Mouse (Mus musculus): ENCODE results near the gene B230118H07Rik. TPM values are rescaled to one million over a fixed set of nuclear protein-coding genes. Genes with fewer than 3 reads are reported as not detected.
A peak's percentile ranks its signal among the peaks of the same experiment; 100 is the strongest.

B230118H07Rik gene
- polyA plus RNA-seq, 1 experiment, result 20.2 TPM

- no peak for DNase-seq (ENCODE audit: low read depth)
These were observed 100.5 kb downstream of the B230118H07Rik start for GRCm38 (mm10) chr2:101548866-101549265.

GRCm38 (mm10) chr2:101545593-101545992 is 103.7 kb downstream of the B230118H07Rik start:
- no peak for DNase-seq (ENCODE audit: low read depth)
- TF ChIP-seq POLR2A (IDR thresholded peaks at IDR 0.05; ENCODE audit: borderline replicate concordance, extremely low read depth, insufficient read depth, insufficient read length, poor library complexity, severe bottlenecking) (no peak), CTCF (IDR thresholded peaks at IDR 0.05; ENCODE audit: borderline replicate concordance, extremely low read depth, insufficient read depth, insufficient read length) (no peak)

More at GRCm38 (mm10) chr2:101548866-101549265, 100.5 kb downstream of the B230118H07Rik start:
- TF ChIP-seq CTCF (IDR thresholded peaks at IDR 0.05; ENCODE audit: borderline replicate concordance, extremely low read depth, insufficient read depth, insufficient read length), result no peak
- no peak for TF ChIP-seq POLR2A (IDR thresholded peaks at IDR 0.05; ENCODE audit: borderline replicate concordance, extremely low read depth, insufficient read depth, insufficient read length, poor library complexity, severe bottlenecking)

GRCm38 (mm10) chr2:101543704-101544417 is 105.5 kb downstream of the B230118H07Rik start:
- TF ChIP-seq POLR2A (IDR thresholded peaks at IDR 0.05; ENCODE audit: borderline replicate concordance, extremely low read depth, insufficient read depth, insufficient read length, poor library complexity, severe bottlenecking) (no peak), CTCF (IDR thresholded peaks at IDR 0.05; ENCODE audit: borderline replicate concordance, extremely low read depth, insufficient read depth, insufficient read length) (peak; percentile 25; the same call in 1 of the 2 replicates)
- no peak for DNase-seq (ENCODE audit: low read depth)

- peak; percentile 78 for DNase-seq (ENCODE audit: low read depth)
These were observed 112.4 kb downstream of the B230118H07Rik start for GRCm38 (mm10) chr2:101536887-101537286.

GRCm38 (mm10) chr2:101533741-101534140 is 115.6 kb downstream of the B230118H07Rik start:
- TF ChIP-seq CTCF (IDR thresholded peaks at IDR 0.05; ENCODE audit: borderline replicate concordance, extremely low read depth, insufficient read depth, insufficient read length), result no peak
- no peak for TF ChIP-seq POLR2A (IDR thresholded peaks at IDR 0.05; ENCODE audit: borderline replicate concordance, extremely low read depth, insufficient read depth, insufficient read length, poor library complexity, severe bottlenecking)
- peak; percentile 70 for DNase-seq (ENCODE audit: low read depth)

- peak; percentile 92 for DNase-seq (ENCODE audit: low read depth)
- no peak for TF ChIP-seq POLR2A (IDR thresholded peaks at IDR 0.05; ENCODE audit: borderline replicate concordance, extremely low read depth, insufficient read depth, insufficient read length, poor library complexity, severe bottlenecking)
- TF ChIP-seq CTCF (IDR thresholded peaks at IDR 0.05; ENCODE audit: borderline replicate concordance, extremely low read depth, insufficient read depth, insufficient read length), result peak; percentile 79; the same call in 1 of the 2 replicates
These were observed 123.6 kb downstream of the B230118H07Rik start for GRCm38 (mm10) chr2:101525503-101526381.

GRCm38 (mm10) chr2:101525091-101525490 is 124.2 kb downstream of the B230118H07Rik start:
- DNase-seq (ENCODE audit: low read depth), result no peak
- no peak for TF ChIP-seq CTCF (IDR thresholded peaks at IDR 0.05; ENCODE audit: borderline replicate concordance, extremely low read depth, insufficient read depth, insufficient read length)
- TF ChIP-seq POLR2A (IDR thresholded peaks at IDR 0.05; ENCODE audit: borderline replicate concordance, extremely low read depth, insufficient read depth, insufficient read length, poor library complexity, severe bottlenecking), result no peak

GRCm38 (mm10) chr2:101520503-101520902 is 128.8 kb downstream of the B230118H07Rik start:
- TF ChIP-seq CTCF (IDR thresholded peaks at IDR 0.05; ENCODE audit: borderline replicate concordance, extremely low read depth, insufficient read depth, insufficient read length) (no peak), POLR2A (IDR thresholded peaks at IDR 0.05; ENCODE audit: borderline replicate concordance, extremely low read depth, insufficient read depth, insufficient read length, poor library complexity, severe bottlenecking) (no peak)
- peak; percentile 18 for DNase-seq (ENCODE audit: low read depth)

GRCm38 (mm10) chr2:101519928-101520327 is 129.4 kb downstream of the B230118H07Rik start:
- DNase-seq (ENCODE audit: low read depth), result no peak
- TF ChIP-seq POLR2A (IDR thresholded peaks at IDR 0.05; ENCODE audit: borderline replicate concordance, extremely low read depth, insufficient read depth, insufficient read length, poor library complexity, severe bottlenecking), result no peak

Other genes starting within 250 kb of the B230118H07Rik start
- 0.03 TPM in 1 of 2 replicates, not detected in the other for gene Rag2, start 24.8 kb downstream of the B230118H07Rik start, polyA plus RNA-seq (2012; rRNA removed)
- 0.11 and 0.16 TPM in 2 replicates for gene Rag1, start within 50 bp of the B230118H07Rik start, polyA plus RNA-seq (2012; rRNA removed)
- gene Traf6, start 28.9 kb upstream of the B230118H07Rik start, polyA plus RNA-seq (2012; rRNA removed), result 15.1 and 15.9 TPM in 2 replicates
- 4.1 and 4.7 TPM in 2 replicates for gene Prr5l, start 233.5 kb upstream of the B230118H07Rik start, polyA plus RNA-seq (2012; rRNA removed)
- gene Commd9, start 236.7 kb upstream of the B230118H07Rik start, polyA plus RNA-seq (2012; rRNA removed), result 137 and 182 TPM in 2 replicates

Data from brain, embryonic 14.5 days (tissue).